Comparison of ENCODE assay signal across 8 mouse cellular contexts in genomic region chr17:57275111-57275996, GRCm38 (mm10). TPM values are rescaled to one million over a fixed set of nuclear protein-coding genes. Genes with fewer than 3 reads are reported as not detected.
DNase-seq lines count a peak whose midpoint lies in the region; ATAC-seq lines count a peak whose summit lies in the region.

No protein-coding gene starts in this region.

- DNase-seq in adipocyte (ENCODE audit: low spot score): peak; percentile 95
- DNase-seq in gastrocnemius, postnatal 14 days: peak; percentile 91
- peak; percentile 52 to 63 for DNase-seq in left cerebral cortex, postnatal 25 days (ENCODE audit: low spot score in 2 of 2)
- DNase-seq in right cerebral cortex, postnatal 14 days: peak; percentile 54
- DNase-seq in urinary bladder, postnatal 36 days (ENCODE audit: low spot score in 2 of 2): peak; percentile 93 to 94

- ATAC-seq in common myeloid progenitor, adult 5-6 weeks (replicated peaks; ENCODE audit: low read depth, poor library complexity, severe bottlenecking): peak; percentile 61
- ATAC-seq in inflammation-experienced regulatory T-cells, adult 6 months: peak; percentile 65
- ATAC-seq in megakaryocyte-erythroid progenitor cell, adult 5-6 weeks (replicated peaks; ENCODE audit: low FRiP score, low TSS enrichment, poor library complexity, severe bottlenecking): peak; percentile 72

- intact Hi-C loops in gastrocnemius, postnatal 14 days (cut with DNase I; ENCODE audit: low total_unique reads): loop anchor here (5.0 to 10.0 kb wide), 2 partner anchors 58 to 471 kb away; no protein-coding TSS in a partner anchor
- intact Hi-C loops in left cerebral cortex, postnatal 25 days (cut with DNase I): loop anchor here (5.0 kb wide), 1 partner anchor 57 kb away; no protein-coding TSS in a partner anchor

RNA-seq across cellular contexts. Expression of gene Vav1, which starts 3.5 kb away (rescaled TPM):
- total RNA-seq in common myeloid progenitor, adult 5-6 weeks (2017): 182 and 183 TPM in 2 replicates
- total RNA-seq in gastrocnemius, postnatal 14 days (2021): under 1 TPM; 0.66 to 0.93 TPM
- 10 to 100 TPM; 66.1 to 89.2 (median 85.7) TPM for polyA plus RNA-seq in inflammation-experienced regulatory T-cells, adult 6 months (2017; shearing (Covaris generic))
- total RNA-seq in left cerebral cortex, postnatal 25 days (2021): 1 to 10 TPM; 2.9 to 4.3 TPM
- total RNA-seq in megakaryocyte-erythroid progenitor cell, adult 5-6 weeks (2014; fragmentation: Nextera tagmentation): 39.2 and 44.7 TPM in 2 replicates
- 86.4 and 126 TPM in 2 replicates for total RNA-seq in megakaryocyte-erythroid progenitor cell, adult 5-6 weeks (2017)

RNA-seq across cellular contexts. Expression of gene Trip10, which starts 26.1 kb away (rescaled TPM):
- total RNA-seq in common myeloid progenitor, adult 5-6 weeks (2017): 8.4 and 9.8 TPM in 2 replicates
- total RNA-seq in gastrocnemius, postnatal 14 days (2021): 10 to 100 TPM; 69.4 to 75.6 TPM
- 1 to 10 TPM; 1.0 to 4.4 (median 3.6) TPM for polyA plus RNA-seq in inflammation-experienced regulatory T-cells, adult 6 months (2017; shearing (Covaris generic))
- 1 to 10 TPM; 6.5 to 7.3 TPM for total RNA-seq in left cerebral cortex, postnatal 25 days (2021)
- 3.9 and 4.5 TPM in 2 replicates for total RNA-seq in megakaryocyte-erythroid progenitor cell, adult 5-6 weeks (2014; fragmentation: Nextera tagmentation)
- 8.3 and 10.0 TPM in 2 replicates for total RNA-seq in megakaryocyte-erythroid progenitor cell, adult 5-6 weeks (2017)

RNA-seq across cellular contexts. Expression of gene Gpr108, which starts 27.1 kb away (rescaled TPM):
- 17.0 and 17.7 TPM in 2 replicates for total RNA-seq in common myeloid progenitor, adult 5-6 weeks (2017)
- 10 to 100 TPM; 21.8 to 24.6 TPM for total RNA-seq in gastrocnemius, postnatal 14 days (2021)
- polyA plus RNA-seq in inflammation-experienced regulatory T-cells, adult 6 months (2017; shearing (Covaris generic)): 10 to 100 TPM; 49.0 to 66.3 (median 56.5) TPM
- total RNA-seq in left cerebral cortex, postnatal 25 days (2021): 10 to 100 TPM; 21.5 to 24.0 TPM
- 18.7 and 23.9 TPM in 2 replicates for total RNA-seq in megakaryocyte-erythroid progenitor cell, adult 5-6 weeks (2014; fragmentation: Nextera tagmentation)
- 6.2 and 10.6 TPM in 2 replicates for total RNA-seq in megakaryocyte-erythroid progenitor cell, adult 5-6 weeks (2017)

RNA-seq across cellular contexts. Expression of gene C3, which starts 47.4 kb away (rescaled TPM):
- total RNA-seq in common myeloid progenitor, adult 5-6 weeks (2017): 8.4 and 19.3 TPM in 2 replicates
- total RNA-seq in gastrocnemius, postnatal 14 days (2021): 1 to 10 TPM in 1 of 2 experiments, under 1 TPM in 1; 0.60 to 1.2 TPM
- polyA plus RNA-seq in inflammation-experienced regulatory T-cells, adult 6 months (2017; shearing (Covaris generic)): 1 to 10 TPM; 1.0 to 3.6 (median 1.8) TPM
- total RNA-seq in left cerebral cortex, postnatal 25 days (2021): under 1 TPM; 0.41 to 0.48 TPM
- total RNA-seq in megakaryocyte-erythroid progenitor cell, adult 5-6 weeks (2014; fragmentation: Nextera tagmentation): 8.9 TPM in 1 of 2 replicates, not detected in the other
- 1.7 and 7.1 TPM in 2 replicates for total RNA-seq in megakaryocyte-erythroid progenitor cell, adult 5-6 weeks (2017)

Comparison
In these comparisons a context has a peak if more than half of its experiments do, and no peak if none do; other contexts are left out.
1. Peak in every context shown above with its lines: DNase-seq and ATAC-seq.
2. RNA of gene Vav1, which starts 3.5 kb away (total RNA-seq): 182 to 183 TPM in common myeloid progenitor, adult 5-6 weeks and 39.2 to 126 TPM in megakaryocyte-erythroid progenitor cell, adult 5-6 weeks; 2.9 to 4.3 TPM in left cerebral cortex, postnatal 25 days and 0.66 to 0.93 TPM in gastrocnemius, postnatal 14 days; every median in the first group is over 4 times any median in the second.